Mouse (Mus musculus): ENCODE measurements at regions not wholly inside any gene's neighbourhood (a gene's known extent, or its start where the extent isn't known, plus 50 kb on each side); places are given as distances from the start of the nearest gene placed in this dataset.

DNA sequence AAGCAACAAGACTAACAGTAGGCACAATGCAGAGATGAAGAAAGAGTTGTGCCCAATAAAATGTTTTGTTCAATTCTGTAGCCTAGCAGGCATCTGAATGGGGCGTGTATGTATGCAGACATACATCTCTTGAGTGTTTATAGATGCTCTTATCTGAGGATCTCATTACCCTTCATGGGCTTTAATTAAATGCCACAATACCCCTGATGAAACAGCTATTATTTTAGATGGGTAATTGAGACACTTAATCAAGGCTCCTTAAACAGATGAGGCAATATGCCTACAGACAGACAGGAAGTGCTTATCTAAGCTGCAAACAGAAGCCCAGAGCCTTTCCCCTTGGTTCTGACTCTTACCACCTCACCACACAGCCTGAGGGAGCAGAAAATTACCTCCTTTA lies 384.6 kb upstream of the Adamts9 start:
- H3K36me3 ChIP-seq (ENCODE audit: control insufficient read depth, insufficient read depth, low read length), result no peaks in the 10 kb centered on the region
- H3K27me3 ChIP-seq (ENCODE audit: control insufficient read depth, insufficient read depth, low read length), result no peaks in the 10 kb centered on the region
- ATAC-seq (ENCODE audit: insufficient read depth, low FRiP score), result no peak
- no peak overlapping the region for H3K4me3 ChIP-seq (replicated peaks; ENCODE audit: low read length)
- no peak overlapping the region for H3K9ac ChIP-seq (ENCODE audit: low read length)
- 80% methylated on average over 1 of the region's 1 CpGs for WGBS
- H3K27ac ChIP-seq (ENCODE audit: low read length), result no peak overlapping the region
- no peaks in the 10 kb centered on the region for H3K4me1 ChIP-seq (ENCODE audit: control insufficient read depth, insufficient read depth, low read length)
- H3K9me3 ChIP-seq (replicated peaks; ENCODE audit: control insufficient read depth, low read length), result no peaks in the 10 kb centered on the region
- H3K4me2 ChIP-seq (ENCODE audit: low read depth, low read length), result no peak overlapping the region

- Histone ChIP-seq H3K27me3 (ENCODE audit: control insufficient read depth, insufficient read depth, low read length) (no peaks in the 10 kb centered on the region), H3K4me2 (ENCODE audit: low read depth, low read length) (no peak overlapping the region), H3K27ac (ENCODE audit: low read length) (no peak overlapping the region), H3K9me3 (replicated peaks; ENCODE audit: control insufficient read depth, low read length) (no peaks in the 10 kb centered on the region), H3K4me3 (replicated peaks; ENCODE audit: low read length) (no peak overlapping the region), H3K9ac (ENCODE audit: low read length) (no peak overlapping the region), H3K4me1 (ENCODE audit: control insufficient read depth, insufficient read depth, low read length) (no peaks in the 10 kb centered on the region), H3K36me3 (ENCODE audit: control insufficient read depth, insufficient read depth, low read length) (no peaks in the 10 kb centered on the region)
- no peak for ATAC-seq (ENCODE audit: insufficient read depth, low FRiP score)
- 59% methylated on average over 3 of the region's 3 CpGs for WGBS
These were observed 380.6 kb upstream of the Adamts9 start for GRCm38 (mm10) chr6:93323881-93324280.

DNA sequence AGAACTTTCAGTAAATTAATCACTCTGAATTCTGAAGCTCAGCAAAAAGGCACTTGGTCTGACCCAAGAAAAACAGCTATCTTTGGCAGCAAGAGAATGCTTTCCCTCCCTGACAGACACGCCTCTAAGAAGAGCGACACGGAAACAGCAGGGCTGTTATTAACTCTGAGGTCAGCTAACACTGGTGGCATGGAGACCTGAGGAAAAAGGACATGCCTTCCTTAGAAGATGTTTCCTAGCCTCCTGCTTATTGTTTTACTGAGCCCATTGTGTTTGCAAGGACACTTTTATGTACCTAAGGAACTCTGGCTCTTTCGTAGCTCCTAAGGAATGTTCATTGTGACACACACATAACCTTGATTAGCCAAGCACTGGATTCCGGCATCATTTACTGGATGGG lies 371.3 kb upstream of the Adamts9 start:
- Histone ChIP-seq H3K4me3 (replicated peaks; ENCODE audit: low read length) (no peak overlapping the region), H3K4me1 (ENCODE audit: control insufficient read depth, insufficient read depth, low read length) (no peaks in the 10 kb centered on the region), H3K36me3 (ENCODE audit: control insufficient read depth, insufficient read depth, low read length) (no peaks in the 10 kb centered on the region), H3K9me3 (replicated peaks; ENCODE audit: control insufficient read depth, low read length) (no peaks in the 10 kb centered on the region), H3K27me3 (ENCODE audit: control insufficient read depth, insufficient read depth, low read length) (no peaks in the 10 kb centered on the region), H3K27ac (ENCODE audit: low read length) (no peak overlapping the region), H3K4me2 (ENCODE audit: low read depth, low read length) (no peak overlapping the region), H3K9ac (ENCODE audit: low read length) (no peak overlapping the region)
- no peak for ATAC-seq (ENCODE audit: insufficient read depth, low FRiP score)
- 49% methylated on average over 5 of the region's 5 CpGs for WGBS

- Histone ChIP-seq H3K36me3 (ENCODE audit: control insufficient read depth, insufficient read depth, low read length) (no peaks in the 10 kb centered on the region), H3K9me3 (replicated peaks; ENCODE audit: control insufficient read depth, low read length) (no peaks in the 10 kb centered on the region), H3K27ac (ENCODE audit: low read length) (no peak overlapping the region), H3K9ac (ENCODE audit: low read length) (no peak overlapping the region), H3K4me3 (replicated peaks; ENCODE audit: low read length) (no peak overlapping the region), H3K4me1 (ENCODE audit: control insufficient read depth, insufficient read depth, low read length) (no peaks in the 10 kb centered on the region), H3K27me3 (ENCODE audit: control insufficient read depth, insufficient read depth, low read length) (no peaks in the 10 kb centered on the region), H3K4me2 (ENCODE audit: low read depth, low read length) (no peak overlapping the region)
- 57% methylated on average over 2 of the region's 2 CpGs for WGBS
- ATAC-seq (ENCODE audit: insufficient read depth, low FRiP score), result no peak
These were observed 361.9 kb upstream of the Adamts9 start for GRCm38 (mm10) chr6:93305176-93305575.

DNA sequence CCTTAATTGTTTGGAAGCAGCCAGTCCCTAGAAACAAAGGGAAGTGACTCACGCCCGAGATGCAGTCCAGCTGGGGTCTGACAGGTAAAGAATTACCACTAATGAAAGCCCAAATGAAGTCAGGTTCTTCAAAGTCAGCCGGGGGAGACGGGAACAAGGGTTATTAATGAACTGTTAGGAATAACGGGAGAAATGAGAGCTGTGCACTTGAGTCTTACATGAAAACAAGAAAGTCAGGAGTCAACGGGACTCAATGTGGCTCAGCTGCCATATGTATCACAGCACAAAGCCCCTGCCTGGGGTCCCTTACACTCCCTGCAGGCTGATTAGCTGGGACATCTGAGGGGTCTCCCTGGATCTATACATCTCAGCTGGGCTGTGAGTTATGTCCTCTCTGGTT lies 354.7 kb upstream of the Adamts9 start:
- no peak for ATAC-seq (ENCODE audit: insufficient read depth, low FRiP score)
- no peak overlapping the region for H3K4me2 ChIP-seq (ENCODE audit: low read depth, low read length)
- no peak overlapping the region for H3K27ac ChIP-seq (ENCODE audit: low read length)

GRCm38 (mm10) chr6:93291711-93292110 lies 348.4 kb upstream of the Adamts9 start:
- H3K27me3 ChIP-seq (ENCODE audit: control insufficient read depth, insufficient read depth, low read length), result no peaks in the 10 kb centered on the region
- H3K4me2 ChIP-seq (ENCODE audit: low read depth, low read length), result no peak overlapping the region
- no peaks in the 10 kb centered on the region for H3K36me3 ChIP-seq (ENCODE audit: control insufficient read depth, insufficient read depth, low read length)
- H3K4me1 ChIP-seq (ENCODE audit: control insufficient read depth, insufficient read depth, low read length), result peaks cover 2% of the 10 kb centered on the region; the same call in 1 of the 2 replicates
- ATAC-seq (ENCODE audit: insufficient read depth, low FRiP score), result no peak
- H3K27ac ChIP-seq (ENCODE audit: low read length), result no peak overlapping the region
- 77% methylated on average over 1 of the region's 1 CpGs for WGBS
- no peak overlapping the region for H3K9ac ChIP-seq (ENCODE audit: low read length)
- no peak overlapping the region for H3K4me3 ChIP-seq (replicated peaks; ENCODE audit: low read length)
- no peaks in the 10 kb centered on the region for H3K9me3 ChIP-seq (replicated peaks; ENCODE audit: control insufficient read depth, low read length)

More for the DNA sequence above, 354.7 kb upstream of the Adamts9 start:
- Histone ChIP-seq H3K36me3 (ENCODE audit: control insufficient read depth, insufficient read depth, low read length) (no peaks in the 10 kb centered on the region), H3K9ac (ENCODE audit: low read length) (no peak overlapping the region), H3K4me1 (ENCODE audit: control insufficient read depth, insufficient read depth, low read length) (peaks cover 8% of the 10 kb centered on the region; the same call in 1 of the 2 replicates), H3K27me3 (ENCODE audit: control insufficient read depth, insufficient read depth, low read length) (no peaks in the 10 kb centered on the region), H3K9me3 (replicated peaks; ENCODE audit: control insufficient read depth, low read length) (no peaks in the 10 kb centered on the region), H3K4me3 (replicated peaks; ENCODE audit: low read length) (no peak overlapping the region)
- WGBS, result 18% methylated on average over 6 of the region's 6 CpGs

DNA sequence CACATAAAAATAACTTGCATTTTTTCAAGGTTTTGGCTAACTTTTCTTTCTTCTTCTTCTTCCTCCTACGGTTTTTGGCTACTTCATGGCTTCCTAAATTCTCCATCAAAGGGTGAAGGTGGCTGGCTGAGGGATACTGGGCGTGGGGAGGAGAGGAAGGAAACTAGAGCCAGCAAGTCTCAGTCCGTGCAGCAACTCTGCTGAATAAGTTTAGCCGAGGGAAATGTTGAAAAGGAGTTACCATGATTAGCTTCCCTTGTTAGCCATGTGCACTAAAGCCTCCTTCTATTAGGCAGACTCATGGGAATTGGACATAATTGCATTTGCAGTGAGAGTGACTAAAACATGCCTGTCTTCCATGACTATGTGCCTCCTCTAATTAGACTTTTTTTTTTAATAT lies 345.1 kb upstream of the Adamts9 start:
- no peaks in the 10 kb centered on the region for H3K36me3 ChIP-seq (ENCODE audit: control insufficient read depth, insufficient read depth, low read length)
- no peaks in the 10 kb centered on the region for H3K4me1 ChIP-seq (ENCODE audit: control insufficient read depth, insufficient read depth, low read length)
- no peaks in the 10 kb centered on the region for H3K9me3 ChIP-seq (replicated peaks; ENCODE audit: control insufficient read depth, low read length)
- H3K27ac ChIP-seq (ENCODE audit: low read length), result no peak overlapping the region
- H3K27me3 ChIP-seq (ENCODE audit: control insufficient read depth, insufficient read depth, low read length), result no peaks in the 10 kb centered on the region
- H3K9ac ChIP-seq (ENCODE audit: low read length), result no peak overlapping the region
- H3K4me3 ChIP-seq (replicated peaks; ENCODE audit: low read length), result no peak overlapping the region
- WGBS, result 59% methylated on average over 4 of the region's 4 CpGs
- no peak overlapping the region for H3K4me2 ChIP-seq (ENCODE audit: low read depth, low read length)
- no peak for ATAC-seq (ENCODE audit: insufficient read depth, low FRiP score)

- H3K27ac ChIP-seq (ENCODE audit: low read length), result no peak overlapping the region
- H3K9me3 ChIP-seq (replicated peaks; ENCODE audit: control insufficient read depth, low read length), result no peaks in the 10 kb centered on the region
- H3K9ac ChIP-seq (ENCODE audit: low read length), result no peak overlapping the region
- no peaks in the 10 kb centered on the region for H3K36me3 ChIP-seq (ENCODE audit: control insufficient read depth, insufficient read depth, low read length)
- WGBS, result 81% methylated on average over 2 of the region's 2 CpGs
- H3K4me3 ChIP-seq (replicated peaks; ENCODE audit: low read length), result no peak overlapping the region
- no peak for ATAC-seq (ENCODE audit: insufficient read depth, low FRiP score)
- no peaks in the 10 kb centered on the region for H3K4me1 ChIP-seq (ENCODE audit: control insufficient read depth, insufficient read depth, low read length)
- no peaks in the 10 kb centered on the region for H3K27me3 ChIP-seq (ENCODE audit: control insufficient read depth, insufficient read depth, low read length)
- no peak overlapping the region for H3K4me2 ChIP-seq (ENCODE audit: low read depth, low read length)
These were observed 342.5 kb upstream of the Adamts9 start for GRCm38 (mm10) chr6:93285796-93286195.

DNA sequence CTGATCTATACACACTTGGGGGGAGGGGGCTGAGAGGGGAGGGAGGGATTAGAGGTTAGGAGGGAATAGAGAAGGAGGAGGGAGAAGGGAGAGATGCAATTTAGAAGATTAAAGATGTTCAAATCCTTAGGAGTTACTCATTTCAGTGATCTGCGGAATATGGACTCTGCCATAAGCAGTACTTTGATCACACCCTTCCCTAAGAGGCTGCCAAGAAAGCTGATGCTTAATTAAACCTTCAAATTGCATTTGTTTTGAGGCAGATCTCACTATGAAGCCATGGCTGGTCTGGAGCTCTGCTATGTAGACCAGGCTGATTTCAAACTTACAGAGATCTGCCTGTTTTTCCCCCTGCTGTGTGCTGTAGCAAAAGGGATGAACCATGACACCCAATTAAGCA lies 338.2 kb upstream of the Adamts9 start:
- no peak for ATAC-seq (ENCODE audit: insufficient read depth, low FRiP score)
- 80% methylated on average over 1 of the region's 1 CpGs for WGBS
- Histone ChIP-seq H3K9me3 (replicated peaks; ENCODE audit: control insufficient read depth, low read length) (no peaks in the 10 kb centered on the region), H3K4me1 (ENCODE audit: control insufficient read depth, insufficient read depth, low read length) (no peaks in the 10 kb centered on the region), H3K4me3 (replicated peaks; ENCODE audit: low read length) (no peak overlapping the region), H3K36me3 (ENCODE audit: control insufficient read depth, insufficient read depth, low read length) (no peaks in the 10 kb centered on the region), H3K9ac (ENCODE audit: low read length) (no peak overlapping the region), H3K4me2 (ENCODE audit: low read depth, low read length) (no peak overlapping the region), H3K27ac (ENCODE audit: low read length) (no peak overlapping the region), H3K27me3 (ENCODE audit: control insufficient read depth, insufficient read depth, low read length) (no peaks in the 10 kb centered on the region)
